Mouse (Mus musculus) myocyte (in vitro differentiated cells): ENCODE measurements around the gene Tspo. TPM values are rescaled to one million over a fixed set of nuclear protein-coding genes. Genes with fewer than 3 reads are reported as not detected.

Experiments
- H3K27me3 ChIP-seq: one replicate; pipeline ENCODE4 v1.6.1; 2011; ENCODE audit not compliant: control insufficient read depth, insufficient read depth, insufficient read length
- H3K36me3 ChIP-seq: one replicate; pipeline ENCODE4 v1.6.1; 2011; ENCODE audit not compliant: control insufficient read depth, insufficient read depth
- H3K4me2 ChIP-seq: one replicate; pipeline ENCODE4 v1.6.1; 2011; ENCODE audit warnings: low read depth, control low read depth
- H3K4me3 ChIP-seq: one replicate; pipeline ENCODE4 v1.5.1; 2011; ENCODE audit warnings: mild to moderate bottlenecking, control low read depth, moderate library complexity
- H3K79me2 ChIP-seq: one replicate; pipeline ENCODE4 v1.6.1; 2011; ENCODE audit not compliant: control insufficient read depth, insufficient read depth
- H3ac ChIP-seq: one replicate; pipeline ENCODE4 v1.6.1; 2011; ENCODE audit not compliant: control insufficient read depth, insufficient read length
- CEBPB ChIP-seq: IDR thresholded peaks from 2 replicates; pipeline ENCODE4 v1.6.1; 2011; ENCODE audit warnings: mild to moderate bottlenecking, moderate library complexity; ENCODE audit not compliant: poor library complexity, insufficient read depth, severe bottlenecking
- E2F4 ChIP-seq: IDR thresholded peaks from one replicate; pipeline ENCODE4 v1.6.1; 2011; ENCODE audit warnings: mild to moderate bottlenecking, control low read depth, moderate library complexity; ENCODE audit not compliant: insufficient read depth
- MAX ChIP-seq: IDR thresholded peaks from one replicate; pipeline ENCODE4 v1.6.1; 2011; ENCODE audit warnings: low read depth, mild to moderate bottlenecking, control low read depth
- MYOD1 ChIP-seq, 3 experiments: IDR thresholded peaks; one replicate each; pipeline ENCODE4 v1.6.1; 2011; ENCODE audit warnings: control low read depth in 2 of 3, low read depth in 2 of 3, mild to moderate bottlenecking in 2 of 3, moderate library complexity in 1 of 3; ENCODE audit not compliant: insufficient read length in 2 of 3, control insufficient read depth in 1 of 3
- MYOG ChIP-seq, 3 experiments: IDR thresholded peaks; one replicate each; pipeline ENCODE4 v1.6.1; 2011; ENCODE audit warnings: control low read depth in 2 of 3, low read depth in 2 of 3, mild to moderate bottlenecking in 2 of 3; ENCODE audit not compliant: insufficient read length in 2 of 3, control insufficient read depth in 1 of 3, insufficient read depth in 1 of 3
- POLR2A ChIP-seq: IDR thresholded peaks from one replicate; pipeline ENCODE4 v1.6.1; 2011; ENCODE audit warnings: low read depth, mild to moderate bottlenecking, control low read depth, moderate library complexity; ENCODE audit not compliant: insufficient read length
- POLR2AphosphoS2 ChIP-seq: IDR thresholded peaks from one replicate; pipeline ENCODE4 v1.6.1; 2011; ENCODE audit warnings: low read depth, control low read depth; ENCODE audit not compliant: insufficient read length
- REST ChIP-seq: IDR thresholded peaks from one replicate; pipeline ENCODE4 v1.6.1; 2011; ENCODE audit warnings: mild to moderate bottlenecking, control low read depth, moderate library complexity; ENCODE audit not compliant: insufficient read depth, insufficient read length
- SRF ChIP-seq: IDR thresholded peaks from one replicate; pipeline ENCODE4 v1.6.1; 2011; ENCODE audit warnings: low read depth; ENCODE audit not compliant: control insufficient read depth, insufficient read length
- TCF12 ChIP-seq: IDR thresholded peaks from one replicate; pipeline ENCODE4 v1.6.1; 2011; ENCODE audit warnings: mild to moderate bottlenecking, control low read depth; ENCODE audit not compliant: poor library complexity, insufficient read depth, severe bottlenecking
- TCF3 ChIP-seq: IDR thresholded peaks from one replicate; pipeline ENCODE4 v1.6.1; 2011; ENCODE audit warnings: low read depth, control low read depth; ENCODE audit not compliant: insufficient read length
- USF1 ChIP-seq: IDR thresholded peaks from one replicate; pipeline ENCODE4 v1.6.1; 2011; ENCODE audit warnings: low read depth, mild to moderate bottlenecking, control low read depth, moderate library complexity
- polyA plus RNA-seq: library from polyadenylated mRNA; unstranded; fragments of >200 nt; fragmentation: generic; extraction: Trizol; gene quantifications from one replicate; pipeline ENCODE4 v1.2.1, GENCODE M21; 2012; ENCODE audit warnings: missing spikeins

Gene Tspo
- polyA plus RNA-seq, 1 experiment = 937 TPM

GRCm38 (mm10) chr15:83531961-83532469, 31.4 kb upstream of the Tspo start:
- H3ac ChIP-seq = no peak overlapping the region
- no peaks in the 10 kb centered on the region for H3K79me2 ChIP-seq
- H3K36me3 ChIP-seq = no peaks in the 10 kb centered on the region
- TF ChIP-seq USF1 (no peak), TCF12 (no peak), CEBPB (no peak), E2F4 (no peak), REST (no peak), SRF (no peak), MYOD1 (IDR thresholded peaks at IDR 0.05; ENCODE audit: control insufficient read depth in 1 of 3, insufficient read length in 2 of 3, low read depth in 2 of 3) (no peak), TCF3 (no peak), MYOG (IDR thresholded peaks at IDR 0.05; ENCODE audit: control insufficient read depth in 1 of 3, insufficient read depth in 1 of 3, insufficient read length in 2 of 3, low read depth in 2 of 3) (no peak), POLR2AphosphoS2 (no peak), MAX (no peak), POLR2A (no peak)
- no peak overlapping the region for H3K4me3 ChIP-seq
- peaks cover 18% of the 10 kb centered on the region for H3K27me3 ChIP-seq
- H3K4me2 ChIP-seq = no peak overlapping the region

- no peak for TF ChIP-seq SRF
- TF ChIP-seq TCF12 = no peak
Observed at GRCm38 (mm10) chr15:83532606-83533005, 30.8 kb upstream of the Tspo start.

GRCm38 (mm10) chr15:83534960-83535889, 28.2 kb upstream of the Tspo start:
- no peak overlapping the region for H3K4me3 ChIP-seq
- no peak for TF ChIP-seq TCF12
- TF ChIP-seq USF1 = no peak
- peak in 2 of 3 experiments; percentile 22 to 33 for TF ChIP-seq MYOD1 (IDR thresholded peaks at IDR 0.05; ENCODE audit: control insufficient read depth in 1 of 3, insufficient read length in 2 of 3, low read depth in 2 of 3)
- peak; percentile 94 for TF ChIP-seq SRF
- no peak for TF ChIP-seq REST
- TF ChIP-seq MYOG (IDR thresholded peaks at IDR 0.05; ENCODE audit: control insufficient read depth in 1 of 3, insufficient read depth in 1 of 3, insufficient read length in 2 of 3, low read depth in 2 of 3) = peak in 1 of 3 experiments; percentile 30
- no peak overlapping the region for H3ac ChIP-seq
- no peaks in the 10 kb centered on the region for H3K79me2 ChIP-seq
- H3K27me3 ChIP-seq = peaks cover 4% of the 10 kb centered on the region
- H3K36me3 ChIP-seq = no peaks in the 10 kb centered on the region
- H3K4me2 ChIP-seq = no peak overlapping the region

More at GRCm38 (mm10) chr15:83532606-83533005, 30.8 kb upstream of the Tspo start:
- no peak overlapping the region for H3ac ChIP-seq
- no peak overlapping the region for H3K4me2 ChIP-seq
- no peaks in the 10 kb centered on the region for H3K79me2 ChIP-seq
- no peak overlapping the region for H3K4me3 ChIP-seq
- no peaks in the 10 kb centered on the region for H3K36me3 ChIP-seq
- H3K27me3 ChIP-seq = peaks cover 12% of the 10 kb centered on the region

- Histone ChIP-seq H3K27me3 (no peaks in the 10 kb centered on the region), H3K4me2 (no peak overlapping the region), H3K36me3 (no peaks in the 10 kb centered on the region), H3K4me3 (no peak overlapping the region), H3K79me2 (no peaks in the 10 kb centered on the region), H3ac (no peak overlapping the region)
- TF ChIP-seq POLR2A (no peak), TCF3 (no peak), REST (no peak), E2F4 (no peak), USF1 (no peak), SRF (no peak), MAX (no peak), TCF12 (no peak), POLR2AphosphoS2 (no peak), MYOG (IDR thresholded peaks at IDR 0.05; ENCODE audit: control insufficient read depth in 1 of 3, insufficient read depth in 1 of 3, insufficient read length in 2 of 3, low read depth in 2 of 3) (no peak), CEBPB (no peak), MYOD1 (IDR thresholded peaks at IDR 0.05; ENCODE audit: control insufficient read depth in 1 of 3, insufficient read length in 2 of 3, low read depth in 2 of 3) (no peak)
Observed at GRCm38 (mm10) chr15:83535890-83536231, 27.5 kb upstream of the Tspo start.

GRCm38 (mm10) chr15:83538855-83539254, 24.5 kb upstream of the Tspo start:
- H3K4me3 ChIP-seq = no peak overlapping the region
- no peaks in the 10 kb centered on the region for H3K36me3 ChIP-seq
- no peak overlapping the region for H3ac ChIP-seq
- H3K79me2 ChIP-seq = no peaks in the 10 kb centered on the region
- H3K4me2 ChIP-seq = no peak overlapping the region
- H3K27me3 ChIP-seq = no peaks in the 10 kb centered on the region
- TF ChIP-seq MAX (no peak), USF1 (peak; percentile 53), TCF3 (no peak), MYOD1 (IDR thresholded peaks at IDR 0.05; ENCODE audit: control insufficient read depth in 1 of 3, insufficient read length in 2 of 3, low read depth in 2 of 3) (no peak), POLR2A (no peak), TCF12 (no peak)
